Mouse (Mus musculus) G1E-ER4 (cell line): ENCODE data around the gene Hnrnpab. TPM values are rescaled to one million over a fixed set of nuclear protein-coding genes. Genes with fewer than 3 reads are reported as not detected.

ENCODE experiments used
- GATA1 ChIP-seq: IDR thresholded peaks from one replicate; pipeline ENCODE4 v1.8.0; 2012; ENCODE audit warnings: low read length, inconsistent platforms
- polyA plus RNA-seq: library from polyadenylated mRNA; stranded (reverse); fragments of >175 nt; gene quantifications from 2 replicates; pipeline ENCODE4 v1.2.3, GENCODE M21; 2012

Hnrnpab gene
- polyA plus RNA-seq = 1,127 and 1,514 TPM in 2 replicates

GRCm38 (mm10) chr11:51606447-51607095 lies at the start of gene Hnrnpab:
Gene Hnrnpab, minus strand, starts transcription at chr11:51606847.
- no peak for TF ChIP-seq GATA1

GRCm38 (mm10) chr11:51654891-51655290 lies 48.2 kb upstream of the Hnrnpab start:
- no peak for TF ChIP-seq GATA1

- no peak for TF ChIP-seq GATA1
Observed at GRCm38 (mm10) chr11:51653736-51654135, 47.1 kb upstream of the Hnrnpab start.

- no peak for TF ChIP-seq GATA1
Observed at GRCm38 (mm10) chr11:51652889-51653418, 46.3 kb upstream of the Hnrnpab start.

GRCm38 (mm10) chr11:51650691-51651515 lies 44.3 kb upstream of the Hnrnpab start, which contains the start of the genes N4bp3 and D930048N14Rik:
Gene N4bp3, minus strand, starts transcription at chr11:51650842.
Gene D930048N14Rik, plus strand, starts transcription at chr11:51650954.
- no peak for TF ChIP-seq GATA1

- TF ChIP-seq GATA1 = no peak
Observed at GRCm38 (mm10) chr11:51650261-51650660, 43.6 kb upstream of the Hnrnpab start.

- TF ChIP-seq GATA1 = no peak
Observed at GRCm38 (mm10) chr11:51649889-51650199, 43.2 kb upstream of the Hnrnpab start.

- TF ChIP-seq GATA1 = no peak
Observed at GRCm38 (mm10) chr11:51649111-51649888, 42.7 kb upstream of the Hnrnpab start.

GRCm38 (mm10) chr11:51648566-51648965 lies 41.9 kb upstream of the Hnrnpab start:
- no peak for TF ChIP-seq GATA1

- no peak for TF ChIP-seq GATA1
Observed at GRCm38 (mm10) chr11:51646751-51647667, 40.4 kb upstream of the Hnrnpab start.

- no peak for TF ChIP-seq GATA1
Observed at GRCm38 (mm10) chr11:51646245-51646644, 39.6 kb upstream of the Hnrnpab start.

- no peak for TF ChIP-seq GATA1
Observed at GRCm38 (mm10) chr11:51645293-51645692, 38.6 kb upstream of the Hnrnpab start.

GRCm38 (mm10) chr11:51644217-51644616 lies 37.6 kb upstream of the Hnrnpab start:
- TF ChIP-seq GATA1 = no peak

GRCm38 (mm10) chr11:51643761-51644160 lies 37.1 kb upstream of the Hnrnpab start:
- no peak for TF ChIP-seq GATA1

- no peak for TF ChIP-seq GATA1
Observed at GRCm38 (mm10) chr11:51643202-51643601, 36.6 kb upstream of the Hnrnpab start.
